ENCODE assay signal across 8 mouse cellular contexts in genomic region chr19:8941136-8941514, GRCm38 (mm10). TPM values are rescaled to one million over a fixed set of nuclear protein-coding genes. Genes with fewer than 3 reads are reported as not detected.
DNase-seq lines count a peak whose midpoint lies in the region; ATAC-seq and TF ChIP-seq lines count a peak whose summit lies in the region.

No protein-coding gene starts in this region.

- peak overlapping the region; percentile 77 for H3K4me2 ChIP-seq in heart, embryonic 16.5 days (ENCODE audit: low read depth, low read length)

- DNase-seq in kidney, adult 2 months: no peak
- DNase-seq in kidney, postnatal 36 days: no peak
- no peak for DNase-seq in MEL (ENCODE audit: low read depth, low spot score)
- no peak for DNase-seq in midbrain, embryonic 10.5 days (ENCODE audit: low spot score)
- no peak for DNase-seq in urinary bladder, postnatal 14 days (ENCODE audit: low spot score)
- DNase-seq in spleen, adult 18-20 months: no peak
- DNase-seq in adrenal gland, postnatal 10 days: no peak

- H3K4me3 ChIP-seq in kidney, adult 2 months (ENCODE audit: insufficient read depth, low read depth, low read length): peak overlapping the region; percentile 22; the same call in 1 of the 2 replicates
- peak overlapping the region; percentile 45 to 56 for H3K4me3 ChIP-seq in MEL (ENCODE audit: control insufficient read depth in 1 of 2, insufficient read depth in 1 of 2, low read depth in 2 of 2, low read length in 2 of 2)
- peak overlapping the region; percentile 99 for H3K4me3 ChIP-seq in heart, embryonic 16.5 days (ENCODE audit: low read length)
- H3K4me3 ChIP-seq in midbrain, embryonic 10.5 days: peak overlapping the region; percentile 97

- TF ChIP-seq RAD21 in MEL (IDR thresholded peaks at IDR 0.05; ENCODE audit: low read depth, low read length): no peak

- ATAC-seq in heart, embryonic 16.5 days (replicated peaks; ENCODE audit: extremely low read depth, insufficient read depth, low FRiP score): no peak

- H3K36me3 ChIP-seq in kidney, adult 2 months (ENCODE audit: control insufficient read depth, insufficient read depth, low read length): peaks cover 5% of the 10 kb centered on the region
- peaks cover 4 to 32% of the 10 kb centered on the region in 2 experiments for H3K36me3 ChIP-seq in MEL (ENCODE audit: control insufficient read depth in 1 of 2, insufficient read depth in 2 of 2, low read length in 2 of 2)
- peaks cover 20% of the 10 kb centered on the region for H3K36me3 ChIP-seq in heart, embryonic 16.5 days (ENCODE audit: control insufficient read depth, insufficient read depth)
- H3K36me3 ChIP-seq in midbrain, embryonic 10.5 days: peaks cover 65% of the 10 kb centered on the region

- H3K9ac ChIP-seq in MEL (ENCODE audit: control insufficient read depth, low read depth, low read length, poor library complexity, severe bottlenecking): peak overlapping the region; percentile 76
- peak overlapping the region; percentile 99 for H3K9ac ChIP-seq in heart, embryonic 16.5 days (ENCODE audit: low read length)

- H3K79me2 ChIP-seq in MEL (ENCODE audit: control insufficient read depth, insufficient read depth, low read length, poor library complexity): peaks cover 36% of the 10 kb centered on the region

- TF ChIP-seq POLR2A in kidney, adult 2 months (IDR thresholded peaks at IDR 0.05; ENCODE audit: low read depth, low read length): no peak
- TF ChIP-seq POLR2A in MEL (IDR thresholded peaks at IDR 0.05; ENCODE audit: control insufficient read depth in 1 of 2, insufficient read depth in 1 of 2, low read depth in 1 of 2, low read length in 2 of 2, poor library complexity in 1 of 2): no peak

- no peaks in the 10 kb centered on the region for H3K9me3 ChIP-seq in MEL (replicated peaks; ENCODE audit: insufficient read depth, low read length)
- no peaks in the 10 kb centered on the region for H3K9me3 ChIP-seq in heart, embryonic 16.5 days (replicated peaks; ENCODE audit: control insufficient read depth, low read length)
- H3K9me3 ChIP-seq in midbrain, embryonic 10.5 days (replicated peaks): no peaks in the 10 kb centered on the region

- H3K4me1 ChIP-seq in kidney, adult 2 months (ENCODE audit: control insufficient read depth, insufficient read depth, low read length): peaks cover 7% of the 10 kb centered on the region; the same call in 1 of the 2 replicates
- H3K4me1 ChIP-seq in MEL (ENCODE audit: control insufficient read depth in 1 of 2, insufficient read depth in 2 of 2, low read length in 2 of 2): peaks cover 9 to 33% of the 10 kb centered on the region in 2 experiments
- peaks cover 34% of the 10 kb centered on the region for H3K4me1 ChIP-seq in heart, embryonic 16.5 days (ENCODE audit: control insufficient read depth, insufficient read depth, low read length)
- H3K4me1 ChIP-seq in midbrain, embryonic 10.5 days: peaks cover 34% of the 10 kb centered on the region

- TF ChIP-seq CTCF in kidney, adult 2 months (conservative IDR thresholded peaks at IDR 0.05; ENCODE audit: insufficient read depth, insufficient read length, low read depth, low read length): no peak
- no peak for TF ChIP-seq CTCF in MEL (IDR thresholded peaks at IDR 0.05 in 2 of 3, conservative IDR thresholded peaks at IDR 0.05 in 1 of 3; ENCODE audit: control insufficient read depth in 1 of 3, insufficient read depth in 1 of 3, low read depth in 2 of 3, low read length in 3 of 3, poor library complexity in 1 of 3, severe bottlenecking in 1 of 3)

- 42% methylated on average over 10 of the region's 10 CpGs for WGBS in kidney, adult 2 months
- WGBS in heart, embryonic 16.5 days: 41% methylated on average over 10 of the region's 10 CpGs
- 42% methylated on average over 10 of the region's 10 CpGs for WGBS in midbrain, embryonic 10.5 days

- no peaks in the 10 kb centered on the region for H3K27me3 ChIP-seq in kidney, adult 2 months (replicated peaks; ENCODE audit: control insufficient read depth, insufficient read depth, low read length)
- no peaks in the 10 kb centered on the region for H3K27me3 ChIP-seq in MEL (ENCODE audit: control insufficient read depth in 1 of 2, insufficient read depth in 2 of 2, low read length in 2 of 2)
- H3K27me3 ChIP-seq in heart, embryonic 16.5 days (ENCODE audit: control insufficient read depth, insufficient read depth, low read length): no peaks in the 10 kb centered on the region
- H3K27me3 ChIP-seq in midbrain, embryonic 10.5 days (ENCODE audit: low read depth, poor library complexity, severe bottlenecking): no peaks in the 10 kb centered on the region

- H3K27ac ChIP-seq in kidney, adult 2 months (ENCODE audit: insufficient read depth, low read depth, low read length): 0 out of 2 replicates have a peak overlapping the region, but pooled peaks have one; percentile 8
- H3K27ac ChIP-seq in MEL (ENCODE audit: control insufficient read depth, low read depth, low read length): peak overlapping the region; percentile 71
- H3K27ac ChIP-seq in heart, embryonic 16.5 days (ENCODE audit: low read length): peak overlapping the region; percentile 73
- H3K27ac ChIP-seq in midbrain, embryonic 10.5 days (replicated peaks): peak overlapping the region; percentile 98

- no peak for TF ChIP-seq EP300 in MEL (IDR thresholded peaks at IDR 0.05; ENCODE audit: low read depth in 1 of 2, low read length in 2 of 2)

TF ChIP-seq in MEL, 35 proteins besides CTCF, POLR2A, EP300 and RAD21:
- TF ChIP-seq ELF1 (IDR thresholded peaks at IDR 0.05; ENCODE audit: low read depth, low read length) (no peak), MAFK (IDR thresholded peaks at IDR 0.05; ENCODE audit: borderline replicate concordance, low read depth, low read length) (no peak), MYC (IDR thresholded peaks at IDR 0.05; ENCODE audit: low read depth, low read length) (no peak), CHD1 (IDR thresholded peaks at IDR 0.05; ENCODE audit: low read depth, low read length) (no peak), TAL1 (IDR thresholded peaks at IDR 0.05; ENCODE audit: low read length) (no peak)

RNA-seq across cellular contexts. Expression of gene Mta2, which starts 0.6 kb away (rescaled TPM):
- 16.9 and 19.8 TPM in 2 replicates for polyA plus RNA-seq in kidney, adult 2 months (2012; rRNA removed)
- 150 and 171 TPM in 2 replicates for total RNA-seq in MEL (2012; rRNA removed)
- polyA plus RNA-seq in MEL (2012; ENCODE audit: insufficient read depth in 1 of 2, insufficient read length in 2 of 2, low read depth in 1 of 2, low replicate concordance in 2 of 2, missing spikeins in 1 of 2): 100 to 1,000 TPM; 116 to 167 TPM
- polyA plus RNA-seq in heart, embryonic 16.5 days (2015; fragmentation: Nextera tagmentation; extraction: Ambion mirVana): 92.1 and 96.0 TPM in 2 replicates
- polyA plus RNA-seq in midbrain, embryonic 10.5 days (2016; fragmentation: Nextera tagmentation; extraction: Ambion mirVana): 178 and 191 TPM in 2 replicates
- 100 to 1,000 TPM in 1 of 2 experiments, 10 to 100 TPM in 1; 94.8 to 111 TPM for total RNA-seq in adrenal gland, postnatal 10 days (2021)

RNA-seq across cellular contexts. Expression of gene Eml3, which starts 11.8 kb away (rescaled TPM):
- polyA plus RNA-seq in kidney, adult 2 months (2012; rRNA removed): 35.1 and 35.7 TPM in 2 replicates
- total RNA-seq in MEL (2012; rRNA removed): 13.0 and 16.6 TPM in 2 replicates
- 10 to 100 TPM in 1 of 2 experiments, not detected in 1; 23.4 TPM for polyA plus RNA-seq in MEL (2012; ENCODE audit: insufficient read depth in 1 of 2, insufficient read length in 2 of 2, low read depth in 1 of 2, low replicate concordance in 2 of 2, missing spikeins in 1 of 2)
- 16.0 and 17.2 TPM in 2 replicates for polyA plus RNA-seq in heart, embryonic 16.5 days (2015; fragmentation: Nextera tagmentation; extraction: Ambion mirVana)
- 22.9 and 23.5 TPM in 2 replicates for polyA plus RNA-seq in midbrain, embryonic 10.5 days (2016; fragmentation: Nextera tagmentation; extraction: Ambion mirVana)
- total RNA-seq in adrenal gland, postnatal 10 days (2021): 10 to 100 TPM; 43.6 to 53.3 TPM

RNA-seq across cellular contexts. Expression of gene Rom1, which starts 12.0 kb away (rescaled TPM):
- polyA plus RNA-seq in kidney, adult 2 months (2012; rRNA removed): 12.0 and 13.9 TPM in 2 replicates
- 1.6 and 4.1 TPM in 2 replicates for total RNA-seq in MEL (2012; rRNA removed)
- polyA plus RNA-seq in MEL (2012; ENCODE audit: insufficient read depth in 1 of 2, insufficient read length in 2 of 2, low read depth in 1 of 2, low replicate concordance in 2 of 2, missing spikeins in 1 of 2): 1 to 10 TPM in 1 of 2 experiments, not detected in 1; 3.1 TPM
- polyA plus RNA-seq in heart, embryonic 16.5 days (2015; fragmentation: Nextera tagmentation; extraction: Ambion mirVana): 2.2 and 2.4 TPM in 2 replicates
- 3.5 and 4.2 TPM in 2 replicates for polyA plus RNA-seq in midbrain, embryonic 10.5 days (2016; fragmentation: Nextera tagmentation; extraction: Ambion mirVana)
- 10 to 100 TPM; 17.4 to 24.0 TPM for total RNA-seq in adrenal gland, postnatal 10 days (2021)

RNA-seq across cellular contexts. Expression of gene Tut1, which starts 12.5 kb away (rescaled TPM):
- 14.1 and 14.3 TPM in 2 replicates for polyA plus RNA-seq in kidney, adult 2 months (2012; rRNA removed)
- 54.6 and 54.9 TPM in 2 replicates for total RNA-seq in MEL (2012; rRNA removed)
- polyA plus RNA-seq in MEL (2012; ENCODE audit: insufficient read depth in 1 of 2, insufficient read length in 2 of 2, low read depth in 1 of 2, low replicate concordance in 2 of 2, missing spikeins in 1 of 2): 10 to 100 TPM in 1 of 2 experiments, not detected in 1; 68.2 TPM
- 17.5 and 18.4 TPM in 2 replicates for polyA plus RNA-seq in heart, embryonic 16.5 days (2015; fragmentation: Nextera tagmentation; extraction: Ambion mirVana)
- 36.5 and 40.2 TPM in 2 replicates for polyA plus RNA-seq in midbrain, embryonic 10.5 days (2016; fragmentation: Nextera tagmentation; extraction: Ambion mirVana)
- total RNA-seq in adrenal gland, postnatal 10 days (2021): 10 to 100 TPM; 17.4 to 19.3 TPM

RNA-seq across cellular contexts. Expression of gene B3gat3, which starts 21.0 kb away (rescaled TPM):
- 105 and 125 TPM in 2 replicates for polyA plus RNA-seq in kidney, adult 2 months (2012; rRNA removed)
- 21.0 and 26.2 TPM in 2 replicates for total RNA-seq in MEL (2012; rRNA removed)
- polyA plus RNA-seq in MEL (2012; ENCODE audit: insufficient read depth in 1 of 2, insufficient read length in 2 of 2, low read depth in 1 of 2, low replicate concordance in 2 of 2, missing spikeins in 1 of 2): 10 to 100 TPM in 1 of 2 experiments, not detected in 1; 35.4 TPM
- polyA plus RNA-seq in heart, embryonic 16.5 days (2015; fragmentation: Nextera tagmentation; extraction: Ambion mirVana): 32.7 and 38.0 TPM in 2 replicates
- 58.7 and 64.0 TPM in 2 replicates for polyA plus RNA-seq in midbrain, embryonic 10.5 days (2016; fragmentation: Nextera tagmentation; extraction: Ambion mirVana)
- 10 to 100 TPM; 55.1 to 59.3 TPM for total RNA-seq in adrenal gland, postnatal 10 days (2021)

Comparison
In these comparisons a context has a peak if more than half of its experiments do, and no peak if none do; other contexts are left out.
1. H3K27ac ChIP-seq: peak in every context shown above with its lines; median percentile 98 in midbrain, embryonic 10.5 days; 73 in heart, embryonic 16.5 days; 71 in MEL; 8 in kidney, adult 2 months.
2. H3K4me3 ChIP-seq: peak in every context shown above with its lines; median percentile 99 in heart, embryonic 16.5 days; 97 in midbrain, embryonic 10.5 days; 50 in MEL; 22 in kidney, adult 2 months.